Mouse (Mus musculus): ENCODE data around the gene Gp1ba.

DNA sequence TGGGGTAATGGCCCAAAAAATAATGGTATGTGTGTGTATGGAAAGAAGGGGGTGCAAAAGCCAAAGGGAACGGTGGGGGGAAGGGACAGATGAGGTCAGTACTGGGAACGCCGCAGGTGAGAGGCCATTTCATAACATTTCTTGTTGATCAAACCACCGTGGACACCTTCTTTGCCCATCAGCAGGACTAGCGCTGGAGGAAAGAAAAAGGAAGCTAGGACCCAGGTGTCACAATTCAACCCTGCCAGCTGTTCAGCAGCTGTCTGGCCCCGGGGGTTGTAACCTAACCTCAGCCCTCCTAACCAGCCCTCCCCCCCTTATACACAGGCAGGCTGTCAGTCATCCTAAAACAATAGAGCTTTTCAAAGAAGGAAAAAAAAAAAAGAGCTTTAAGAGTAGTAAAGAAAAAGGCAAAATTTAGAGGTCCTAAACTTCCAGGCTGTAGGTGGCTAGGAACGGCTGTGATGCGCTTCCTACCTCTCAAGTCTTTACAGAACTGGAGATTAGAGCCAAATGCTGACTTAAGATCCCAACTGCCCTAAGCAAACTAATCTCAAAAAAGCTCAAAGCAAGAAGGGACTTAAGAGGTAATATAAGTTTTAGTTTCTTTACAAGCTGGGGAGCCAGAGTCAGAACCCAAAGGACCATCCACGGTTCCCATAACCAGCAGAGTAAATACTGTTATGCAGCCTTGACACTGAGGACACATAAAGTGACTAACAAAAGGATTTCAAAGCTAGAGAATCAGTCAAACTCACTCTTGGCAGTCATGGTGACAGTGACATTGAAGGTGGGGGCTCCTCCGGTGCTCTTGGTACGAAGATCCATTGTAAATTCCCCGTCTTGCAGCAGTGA, 13.3 kb downstream of the Gp1ba start:
- TF ChIP-seq CTCF (IDR thresholded peaks at IDR 0.05; ENCODE audit: control insufficient read depth, insufficient read depth, insufficient replicate concordance, low read depth, low read length) (no peak), POLR2A (IDR thresholded peaks at IDR 0.05; ENCODE audit: control insufficient read depth, low read depth, low read length) (no peak)

All from testis, adult 2 months (tissue).